Mouse (Mus musculus) stomach, embryonic 15.5 days (tissue): ENCODE measurements around the gene Otoa. TPM values are rescaled to one million over a fixed set of nuclear protein-coding genes. Genes with fewer than 3 reads are reported as not detected.

Experiments used
- ATAC-seq: fragments of 200-750 bp; cut with Nextera tagmentation; 2 replicates; pipeline ENCODE4 v1.8.0; 2017; ENCODE audit warnings: low read depth, moderate number of reproducible peaks, moderate TSS enrichment; ENCODE audit not compliant: insufficient read depth, low FRiP score
- H3K27ac ChIP-seq: fragments of 300-500 bp; sonication (generic); 2 replicates; pipeline ENCODE4 v1.5.1; 2015; ENCODE audit warnings: mild to moderate bottlenecking, inconsistent platforms
- H3K27me3 ChIP-seq: fragments of 300-500 bp; sonication (generic); replicated peaks from 2 replicates; pipeline ENCODE4 v1.6.1; 2015; ENCODE audit warnings: inconsistent platforms
- H3K36me3 ChIP-seq: fragments of 300-500 bp; sonication (generic); 2 replicates; pipeline ENCODE4 v1.6.1; 2015; ENCODE audit warnings: inconsistent platforms
- H3K4me1 ChIP-seq: fragments of 300-500 bp; sonication (generic); 2 replicates; pipeline ENCODE4 v1.6.1; 2015; ENCODE audit warnings: inconsistent platforms
- H3K4me2 ChIP-seq: fragments of 300-500 bp; sonication (generic); 2 replicates; pipeline ENCODE4 v1.6.1; 2015; ENCODE audit warnings: mild to moderate bottlenecking, inconsistent platforms
- H3K4me3 ChIP-seq: fragments of 300-500 bp; sonication (generic); replicated peaks from 2 replicates; pipeline ENCODE4 v1.5.1; 2015; ENCODE audit warnings: inconsistent platforms
- H3K9ac ChIP-seq: fragments of 300-500 bp; sonication (generic); 2 replicates; pipeline ENCODE4 v1.6.1; 2015; ENCODE audit warnings: inconsistent platforms
- H3K9me3 ChIP-seq: fragments of 300-500 bp; sonication (generic); 2 replicates; pipeline ENCODE4 v1.6.1; 2016; ENCODE audit warnings: inconsistent platforms
- WGBS: fragments of 180-500 bp; shearing (Covaris S2); methylation state at CpG from one replicate; pipeline ENCODE4 v1.1.7; 2015; 5-methylcytosine and 5-hydroxymethylcytosine counted together
- polyA plus RNA-seq: library from polyadenylated mRNA; unstranded; fragments of >200 nt; fragmentation: Nextera tagmentation; extraction: Ambion mirVana; gene quantifications from 2 replicates; pipeline ENCODE4 v1.2.1, GENCODE M21; 2015

Otoa gene
- polyA plus RNA-seq, 1 experiment from 2014 or later = 0.23 TPM

DNA sequence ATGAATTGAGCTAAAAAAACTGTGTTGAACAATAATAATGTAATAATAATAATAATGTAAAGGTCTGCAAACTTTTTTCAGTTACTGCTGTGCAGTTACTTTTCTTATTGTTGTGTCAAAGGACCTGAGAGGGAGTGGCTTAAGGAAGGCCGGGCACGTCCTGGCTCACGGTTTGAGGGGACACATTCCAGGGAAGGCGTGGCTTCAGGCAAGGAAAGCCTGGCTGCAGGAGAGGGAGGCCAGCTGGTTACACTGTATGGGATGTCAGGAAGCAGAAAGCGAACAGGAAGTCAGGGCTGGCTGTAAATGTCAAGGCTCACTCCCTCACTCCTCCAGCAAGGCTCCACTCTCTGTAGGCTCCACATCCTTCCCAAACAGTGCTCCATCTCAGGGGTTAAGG lies 69.2 kb downstream of the Otoa start:
- no peak for ATAC-seq

DNA sequence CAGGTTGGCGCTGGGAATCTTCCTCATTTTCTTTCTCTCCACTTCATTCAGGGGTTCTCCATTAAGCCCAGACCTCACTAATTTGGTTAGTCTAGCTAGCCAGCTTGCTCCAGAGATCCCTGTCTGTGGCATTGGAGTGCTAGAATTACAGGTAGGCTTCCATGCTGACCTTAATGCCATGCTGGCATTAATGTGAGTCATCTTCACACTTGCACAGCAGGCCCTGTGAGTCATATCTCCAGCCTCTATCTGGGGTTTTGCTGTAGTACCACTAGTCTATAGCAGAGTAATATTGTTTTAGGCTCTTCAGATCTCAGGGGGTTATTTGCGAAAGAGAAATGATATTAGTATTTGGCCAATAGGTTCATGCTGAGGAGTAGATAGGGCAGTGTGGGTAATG lies 70.7 kb downstream of the Otoa start:
- 90% methylated on average over 2 of the region's 2 CpGs for whole genome bisulfite sequencing
- Histone ChIP-seq H3K9me3 (no peaks in the 10 kb centered on the region), H3K27ac (no peak overlapping the region), H3K36me3 (no peaks in the 10 kb centered on the region), H3K4me1 (no peaks in the 10 kb centered on the region), H3K4me3 (no peak overlapping the region), H3K27me3 (no peaks in the 10 kb centered on the region), H3K9ac (no peak overlapping the region), H3K4me2 (no peak overlapping the region)
- ATAC-seq = no peak

More for the DNA sequence above, 69.2 kb downstream of the Otoa start:
- 77% methylated on average over 5 of the region's 5 CpGs for WGBS
- no peak overlapping the region for H3K9ac ChIP-seq
- H3K4me3 ChIP-seq = no peak overlapping the region
- no peaks in the 10 kb centered on the region for H3K4me1 ChIP-seq
- no peaks in the 10 kb centered on the region for H3K27me3 ChIP-seq
- no peaks in the 10 kb centered on the region for H3K36me3 ChIP-seq
- H3K27ac ChIP-seq = no peak overlapping the region
- no peak overlapping the region for H3K4me2 ChIP-seq
- H3K9me3 ChIP-seq = no peaks in the 10 kb centered on the region

GRCm38 (mm10) chr7:121165616-121166015 lies 84.2 kb downstream of the Otoa start:
- Histone ChIP-seq H3K4me1 (no peaks in the 10 kb centered on the region), H3K9ac (no peak overlapping the region), H3K4me3 (no peak overlapping the region), H3K27ac (no peak overlapping the region), H3K9me3 (no peaks in the 10 kb centered on the region), H3K4me2 (no peak overlapping the region), H3K27me3 (no peaks in the 10 kb centered on the region), H3K36me3 (no peaks in the 10 kb centered on the region)
- WGBS = 71% methylated on average over 1 of the region's 1 CpGs
- ATAC-seq = no peak

- no peaks in the 10 kb centered on the region for H3K36me3 ChIP-seq
- WGBS = 14% methylated on average over 6 of the region's 6 CpGs
- no peak for ATAC-seq
- no peak overlapping the region for H3K4me3 ChIP-seq
- H3K4me2 ChIP-seq = no peak overlapping the region
- no peaks in the 10 kb centered on the region for H3K4me1 ChIP-seq
- H3K27ac ChIP-seq = no peak overlapping the region
- H3K27me3 ChIP-seq = no peaks in the 10 kb centered on the region
- H3K9ac ChIP-seq = no peak overlapping the region
- H3K9me3 ChIP-seq = no peaks in the 10 kb centered on the region
These were observed 90.4 kb downstream of the Otoa start for GRCm38 (mm10) chr7:121171888-121172287.

- ATAC-seq = no peak
- no peaks in the 10 kb centered on the region for H3K27me3 ChIP-seq
- 79% methylated on average over 9 of the region's 9 CpGs for WGBS
- H3K9me3 ChIP-seq = no peaks in the 10 kb centered on the region
- H3K36me3 ChIP-seq = no peaks in the 10 kb centered on the region
- H3K9ac ChIP-seq = no peak overlapping the region
- H3K4me1 ChIP-seq = no peaks in the 10 kb centered on the region
- no peak overlapping the region for H3K27ac ChIP-seq
- H3K4me3 ChIP-seq = no peak overlapping the region
- no peak overlapping the region for H3K4me2 ChIP-seq
These were observed 105.8 kb downstream of the Otoa start for GRCm38 (mm10) chr7:121187201-121187786.

DNA sequence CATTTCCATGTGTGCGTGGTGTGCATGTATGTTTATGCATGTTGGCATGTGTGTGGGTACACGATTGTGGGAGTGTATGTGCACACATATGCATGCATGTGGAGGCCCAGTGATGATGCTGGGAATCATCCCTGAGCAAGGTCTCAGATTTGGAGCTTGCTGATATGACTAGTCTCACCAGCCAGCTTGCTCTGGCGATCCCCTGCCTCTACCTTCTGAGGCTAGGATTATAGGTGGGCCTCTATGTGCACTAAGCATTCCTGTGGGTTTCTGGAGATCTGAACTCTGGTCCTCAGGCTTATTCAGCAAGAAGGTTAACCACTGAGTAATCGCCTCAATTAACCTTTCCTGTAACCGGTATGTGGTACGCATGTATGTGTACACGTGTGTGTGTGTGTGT lies 107.5 kb downstream of the Otoa start:
- Histone ChIP-seq H3K27ac (no peak overlapping the region), H3K36me3 (no peaks in the 10 kb centered on the region), H3K4me2 (no peak overlapping the region), H3K4me1 (no peaks in the 10 kb centered on the region), H3K9ac (no peak overlapping the region), H3K9me3 (no peaks in the 10 kb centered on the region), H3K27me3 (no peaks in the 10 kb centered on the region), H3K4me3 (no peak overlapping the region)
- WGBS = 86% methylated on average over 7 of the region's 7 CpGs
- ATAC-seq = no peak

DNA sequence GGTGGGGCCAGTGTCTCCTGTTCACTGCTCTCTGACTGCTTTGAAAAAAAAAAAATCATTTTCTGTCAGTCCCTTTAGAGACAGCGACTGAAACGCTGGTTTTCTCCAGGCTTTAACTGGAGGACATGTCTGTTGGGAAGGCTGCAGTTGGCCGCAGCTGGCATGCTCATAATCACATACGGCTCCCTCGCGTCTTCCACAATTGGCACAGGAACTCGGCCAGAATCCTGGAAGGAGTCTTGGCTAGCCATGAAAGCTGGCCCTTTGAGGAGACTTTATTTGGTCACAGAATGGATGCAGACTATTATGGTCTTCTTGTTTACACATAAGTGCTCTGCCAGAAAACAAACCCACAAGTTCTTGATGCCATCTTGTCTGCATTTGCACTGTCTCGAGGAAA lies 117.5 kb downstream of the Otoa start:
- ATAC-seq = no peak
- no peak overlapping the region for H3K9ac ChIP-seq
- H3K36me3 ChIP-seq = no peaks in the 10 kb centered on the region
- no peaks in the 10 kb centered on the region for H3K9me3 ChIP-seq
- 72% methylated on average over 8 of the region's 8 CpGs for WGBS
- no peak overlapping the region for H3K4me2 ChIP-seq
- no peak overlapping the region for H3K4me3 ChIP-seq
- H3K27ac ChIP-seq = no peak overlapping the region
- H3K4me1 ChIP-seq = no peaks in the 10 kb centered on the region
- H3K27me3 ChIP-seq = no peaks in the 10 kb centered on the region

GRCm38 (mm10) chr7:121211804-121212203 lies 130.4 kb downstream of the Otoa start:
- ATAC-seq = no peak
- no peak overlapping the region for H3K4me2 ChIP-seq
- no peaks in the 10 kb centered on the region for H3K36me3 ChIP-seq
- H3K4me1 ChIP-seq = no peaks in the 10 kb centered on the region
- H3K4me3 ChIP-seq = no peak overlapping the region
- H3K9ac ChIP-seq = no peak overlapping the region
- H3K9me3 ChIP-seq = no peaks in the 10 kb centered on the region
- no peaks in the 10 kb centered on the region for H3K27me3 ChIP-seq
- no peak overlapping the region for H3K27ac ChIP-seq
- 72% methylated on average over 4 of the region's 4 CpGs for WGBS

Other genes starting within 250 kb of the Otoa start
- 54.3 and 58.0 TPM in 2 replicates for gene Eef2k, start 238.8 kb upstream of the Otoa start, polyA plus RNA-seq
- 34.4 and 36.4 TPM in 2 replicates for gene Polr3e, start 163.9 kb upstream of the Otoa start, polyA plus RNA-seq
- 11.8 and 14.0 TPM in 2 replicates for gene Cdr2, start 99.3 kb upstream of the Otoa start, polyA plus RNA-seq
- gene Mfsd13b, start 99.1 kb upstream of the Otoa start, polyA plus RNA-seq = 0.39 and 0.50 TPM in 2 replicates
- 139 and 149 TPM in 2 replicates for gene Mettl9, start 47.2 kb upstream of the Otoa start, polyA plus RNA-seq
- gene Igsf6, start 7.1 kb upstream of the Otoa start, polyA plus RNA-seq = 4.4 and 5.4 TPM in 2 replicates